Mouse (Mus musculus) hindbrain, embryonic 14.5 days (tissue): ENCODE measurements around the gene Cep128. TPM values are rescaled to one million over a fixed set of nuclear protein-coding genes. Genes with fewer than 3 reads are reported as not detected.

Experiments
- ATAC-seq: fragments of 200-750 bp; cut with Nextera tagmentation; 2 replicates; pipeline ENCODE4 v1.8.0; 2017; ENCODE audit warnings: moderate number of reproducible peaks, mild to moderate bottlenecking, moderate TSS enrichment, moderate library complexity; ENCODE audit not compliant: low FRiP score
- DNase-seq: peaks from one replicate; pipeline ENCODE4 v3.0.0-alpha.2; 2015; ENCODE audit warnings: low spot score
- H3K27ac ChIP-seq: fragments of 300-500 bp; sonication (generic); 2 replicates; pipeline ENCODE4 v1.5.1; 2014; ENCODE audit warnings: mild to moderate bottlenecking, moderate library complexity
- H3K27me3 ChIP-seq: fragments of 300-500 bp; sonication (generic); 2 replicates; pipeline ENCODE4 v1.6.1; 2014; ENCODE audit warnings: mild to moderate bottlenecking, low read length, mixed read lengths; ENCODE audit not compliant: control insufficient read depth, insufficient read depth
- H3K36me3 ChIP-seq: fragments of 300-500 bp; sonication (generic); replicated peaks from 2 replicates; pipeline ENCODE4 v1.6.1; 2014; ENCODE audit not compliant: control insufficient read depth, insufficient read depth
- H3K4me1 ChIP-seq: fragments of 300-500 bp; sonication (generic); replicated peaks from 2 replicates; pipeline ENCODE4 v1.6.1; 2014; ENCODE audit warnings: antibody characterized with exemption, low read length, mixed read lengths; ENCODE audit not compliant: control insufficient read depth, insufficient read depth
- H3K4me2 ChIP-seq: fragments of 300-500 bp; sonication (generic); replicated peaks from 2 replicates; pipeline ENCODE4 v1.6.1; 2014; ENCODE audit warnings: mild to moderate bottlenecking, moderate library complexity
- H3K4me3 ChIP-seq: fragments of 300-500 bp; sonication (generic); replicated peaks from 2 replicates; pipeline ENCODE4 v1.5.1; 2014; ENCODE audit warnings: mild to moderate bottlenecking, low read length
- H3K9ac ChIP-seq: fragments of 300-500 bp; sonication (generic); 2 replicates; pipeline ENCODE4 v1.6.1; 2014
- H3K9me3 ChIP-seq: fragments of 300-500 bp; sonication (generic); 2 replicates; pipeline ENCODE4 v1.6.1; 2016; ENCODE audit warnings: low read length; ENCODE audit not compliant: control insufficient read depth
- WGBS: fragments of 180-500 bp; shearing (Covaris S2); extraction: QIAGEN DNeasy Blood & Tissue Kit; methylation state at CpG from one replicate; pipeline ENCODE4 v1.1.7; 2014; 5-methylcytosine and 5-hydroxymethylcytosine counted together
- polyA plus RNA-seq: library from polyadenylated mRNA; unstranded; fragments of >200 nt; fragmentation: Nextera tagmentation; extraction: Ambion mirVana; gene quantifications from 2 replicates; pipeline ENCODE4 v1.2.1, GENCODE M21; 2014

Gene Cep128
- polyA plus RNA-seq, 1 experiment from 2014 or later = 4.0 TPM

GRCm38 (mm10) chr12:91269634-91270033 is 114.6 kb downstream of the Cep128 start:
- Histone ChIP-seq H3K27ac (no peak overlapping the region), H3K4me1 (peaks cover 11% of the 10 kb centered on the region), H3K9ac (no peak overlapping the region), H3K36me3 (no peaks in the 10 kb centered on the region), H3K27me3 (no peaks in the 10 kb centered on the region), H3K9me3 (no peaks in the 10 kb centered on the region), H3K4me2 (no peak overlapping the region), H3K4me3 (no peak overlapping the region)
- WGBS = 94% methylated on average over 2 of the region's 2 CpGs
- ATAC-seq (no peak), DNase-seq (no peak)

GRCm38 (mm10) chr12:91268974-91269373 is 115.2 kb downstream of the Cep128 start:
- no peaks in the 10 kb centered on the region for H3K27me3 ChIP-seq
- no peak overlapping the region for H3K4me3 ChIP-seq
- no peak overlapping the region for H3K27ac ChIP-seq
- H3K4me1 ChIP-seq = peaks cover 11% of the 10 kb centered on the region
- H3K9me3 ChIP-seq = no peaks in the 10 kb centered on the region
- ATAC-seq = no peak
- 87% methylated on average over 3 of the region's 3 CpGs for WGBS
- no peak overlapping the region for H3K4me2 ChIP-seq
- DNase-seq = no peak
- no peak overlapping the region for H3K9ac ChIP-seq
- H3K36me3 ChIP-seq = no peaks in the 10 kb centered on the region

- H3K4me2 ChIP-seq = no peak overlapping the region
- no peaks in the 10 kb centered on the region for H3K36me3 ChIP-seq
- DNase-seq (no peak), ATAC-seq (no peak)
- peaks cover 11% of the 10 kb centered on the region for H3K4me1 ChIP-seq
- no peak overlapping the region for H3K27ac ChIP-seq
- H3K27me3 ChIP-seq = no peaks in the 10 kb centered on the region
- H3K9me3 ChIP-seq = no peaks in the 10 kb centered on the region
- WGBS = 79% methylated on average over 2 of the region's 2 CpGs
- no peak overlapping the region for H3K4me3 ChIP-seq
- no peak overlapping the region for H3K9ac ChIP-seq
Measured at GRCm38 (mm10) chr12:91266014-91266413, 118.2 kb downstream of the Cep128 start.

GRCm38 (mm10) chr12:91265462-91265861 is 118.7 kb downstream of the Cep128 start:
- ATAC-seq (peak; percentile 84), DNase-seq (peak; percentile 41)
- Histone ChIP-seq H3K4me2 (no peak overlapping the region), H3K27ac (peak overlapping the region; percentile 66), H3K9ac (no peak overlapping the region), H3K36me3 (no peaks in the 10 kb centered on the region), H3K4me3 (no peak overlapping the region), H3K4me1 (peaks cover 11% of the 10 kb centered on the region), H3K27me3 (no peaks in the 10 kb centered on the region), H3K9me3 (no peaks in the 10 kb centered on the region)
- 27% methylated on average over 5 of the region's 5 CpGs for WGBS

- Histone ChIP-seq H3K4me3 (no peak overlapping the region), H3K27ac (no peak overlapping the region), H3K36me3 (no peaks in the 10 kb centered on the region), H3K9ac (no peak overlapping the region), H3K27me3 (no peaks in the 10 kb centered on the region), H3K4me1 (peaks cover 11% of the 10 kb centered on the region), H3K9me3 (no peaks in the 10 kb centered on the region), H3K4me2 (no peak overlapping the region)
- 0 out of 2 replicates have a peak, but pooled peaks have one; percentile 14 for ATAC-seq
- WGBS = 62% methylated on average over 3 of the region's 3 CpGs
- DNase-seq = no peak
Measured at GRCm38 (mm10) chr12:91264828-91265355, 119.3 kb downstream of the Cep128 start.

GRCm38 (mm10) chr12:91263705-91264104 is 120.5 kb downstream of the Cep128 start:
- 67% methylated on average over 3 of the region's 3 CpGs for WGBS
- Histone ChIP-seq H3K27ac (no peak overlapping the region), H3K4me3 (no peak overlapping the region)

GRCm38 (mm10) chr12:91262801-91263200 is 121.4 kb downstream of the Cep128 start:
- H3K9me3 ChIP-seq = no peaks in the 10 kb centered on the region
- H3K4me1 ChIP-seq = peaks cover 11% of the 10 kb centered on the region
- H3K36me3 ChIP-seq = no peaks in the 10 kb centered on the region
- H3K9ac ChIP-seq = no peak overlapping the region
- H3K27me3 ChIP-seq = no peaks in the 10 kb centered on the region
- no peak overlapping the region for H3K27ac ChIP-seq
- no peak overlapping the region for H3K4me3 ChIP-seq
- ATAC-seq = no peak
- WGBS = 64% methylated on average over 3 of the region's 3 CpGs
- H3K4me2 ChIP-seq = no peak overlapping the region
- no peak for DNase-seq

More at GRCm38 (mm10) chr12:91263705-91264104, 120.5 kb downstream of the Cep128 start:
- no peaks in the 10 kb centered on the region for H3K36me3 ChIP-seq
- ATAC-seq (no peak), DNase-seq (no peak)
- no peak overlapping the region for H3K9ac ChIP-seq
- no peaks in the 10 kb centered on the region for H3K9me3 ChIP-seq
- H3K4me1 ChIP-seq = peaks cover 11% of the 10 kb centered on the region
- no peak overlapping the region for H3K4me2 ChIP-seq
- no peaks in the 10 kb centered on the region for H3K27me3 ChIP-seq

- no peak overlapping the region for H3K9ac ChIP-seq
- H3K27ac ChIP-seq = no peak overlapping the region
- 93% methylated on average over 7 of the region's 7 CpGs for WGBS
- no peaks in the 10 kb centered on the region for H3K36me3 ChIP-seq
- no peak overlapping the region for H3K4me3 ChIP-seq
- ATAC-seq (no peak), DNase-seq (no peak)
- H3K27me3 ChIP-seq = no peaks in the 10 kb centered on the region
- no peaks in the 10 kb centered on the region for H3K9me3 ChIP-seq
- H3K4me2 ChIP-seq = no peak overlapping the region
- H3K4me1 ChIP-seq = no peaks in the 10 kb centered on the region
Measured at GRCm38 (mm10) chr12:91256334-91256733, 127.9 kb downstream of the Cep128 start.

GRCm38 (mm10) chr12:91254831-91255230 is 129.4 kb downstream of the Cep128 start:
- no peaks in the 10 kb centered on the region for H3K9me3 ChIP-seq
- DNase-seq = no peak
- H3K27ac ChIP-seq = no peak overlapping the region
- no peaks in the 10 kb centered on the region for H3K4me1 ChIP-seq
- H3K27me3 ChIP-seq = no peaks in the 10 kb centered on the region
- no peaks in the 10 kb centered on the region for H3K36me3 ChIP-seq
- H3K9ac ChIP-seq = no peak overlapping the region
- no peak overlapping the region for H3K4me2 ChIP-seq
- WGBS = 97% methylated on average over 6 of the region's 6 CpGs
- no peak for ATAC-seq
- no peak overlapping the region for H3K4me3 ChIP-seq

- no peak overlapping the region for H3K9ac ChIP-seq
- no peaks in the 10 kb centered on the region for H3K9me3 ChIP-seq
- H3K4me3 ChIP-seq = no peak overlapping the region
- H3K4me1 ChIP-seq = no peaks in the 10 kb centered on the region
- DNase-seq = no peak
- no peak for ATAC-seq
- no peaks in the 10 kb centered on the region for H3K36me3 ChIP-seq
- H3K4me2 ChIP-seq = no peak overlapping the region
- H3K27me3 ChIP-seq = no peaks in the 10 kb centered on the region
- 64% methylated on average over 7 of the region's 7 CpGs for WGBS
- H3K27ac ChIP-seq = no peak overlapping the region
Measured at GRCm38 (mm10) chr12:91220609-91221008, 163.6 kb downstream of the Cep128 start.
